Mouse (Mus musculus): ENCODE data around the gene Blm. TPM values are rescaled to one million over a fixed set of nuclear protein-coding genes. Genes with fewer than 3 reads are reported as not detected.

The Blm gene
- polyA plus RNA-seq, 1 experiment from 2014 or later, result 27.0 TPM

DNA sequence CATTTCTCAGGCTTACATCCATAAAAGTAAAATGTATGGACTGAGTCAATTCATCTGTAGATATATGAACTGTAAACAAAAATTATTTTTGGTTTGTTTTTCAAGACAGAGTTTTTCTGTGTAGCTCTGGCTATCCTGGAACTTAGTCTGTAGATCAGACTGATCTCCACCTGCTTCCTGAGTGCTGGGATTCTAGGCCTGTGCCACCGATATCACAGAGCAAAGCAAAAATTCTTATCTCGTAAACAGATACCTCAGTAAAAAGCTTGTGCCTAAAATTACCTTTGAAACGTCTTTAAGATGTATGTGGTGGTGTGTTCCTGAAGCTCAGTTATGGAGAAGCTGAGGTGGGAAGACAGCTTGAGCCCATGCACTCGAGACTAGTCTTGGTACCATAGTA is 47.7 kb downstream of the Blm start:
- Histone ChIP-seq H3K4me3 (no peak overlapping the region), H3K9me3 (no peaks in the 10 kb centered on the region), H3K9ac (no peak overlapping the region), H3K4me2 (replicated peaks) (no peak overlapping the region), H3K36me3 (peaks cover 5% of the 10 kb centered on the region), H3K27me3 (replicated peaks) (no peaks in the 10 kb centered on the region), H3K4me1 (no peaks in the 10 kb centered on the region), H3K27ac (no peak overlapping the region)
- WGBS, result 91% methylated on average over 4 of the region's 4 CpGs
- no peak for ATAC-seq (ENCODE audit: low FRiP score, low read depth)

- no peaks in the 10 kb centered on the region for H3K4me1 ChIP-seq
- no peak overlapping the region for H3K9ac ChIP-seq
- peaks cover 16% of the 10 kb centered on the region; the same call in 1 of the 2 replicates for H3K36me3 ChIP-seq
- H3K27me3 ChIP-seq (replicated peaks), result no peaks in the 10 kb centered on the region
- ATAC-seq (ENCODE audit: low FRiP score, low read depth), result no peak
- no peak overlapping the region for H3K27ac ChIP-seq
- no peaks in the 10 kb centered on the region for H3K9me3 ChIP-seq
- H3K4me2 ChIP-seq (replicated peaks), result no peak overlapping the region
- H3K4me3 ChIP-seq, result no peak overlapping the region
- WGBS, result 77% methylated on average over 7 of the region's 7 CpGs
Measured at GRCm38 (mm10) chr7:80480097-80480496, 54.8 kb downstream of the Blm start.

- Histone ChIP-seq H3K9me3 (no peaks in the 10 kb centered on the region), H3K4me2 (replicated peaks) (no peak overlapping the region), H3K4me3 (no peak overlapping the region), H3K27me3 (replicated peaks) (no peaks in the 10 kb centered on the region), H3K9ac (no peak overlapping the region), H3K27ac (no peak overlapping the region), H3K36me3 (peaks cover 17% of the 10 kb centered on the region), H3K4me1 (no peaks in the 10 kb centered on the region)
- WGBS, result 96% methylated on average over 7 of the region's 7 CpGs
- no peak for ATAC-seq (ENCODE audit: low FRiP score, low read depth)
Measured at GRCm38 (mm10) chr7:80473837-80474236, 61.1 kb downstream of the Blm start.

DNA sequence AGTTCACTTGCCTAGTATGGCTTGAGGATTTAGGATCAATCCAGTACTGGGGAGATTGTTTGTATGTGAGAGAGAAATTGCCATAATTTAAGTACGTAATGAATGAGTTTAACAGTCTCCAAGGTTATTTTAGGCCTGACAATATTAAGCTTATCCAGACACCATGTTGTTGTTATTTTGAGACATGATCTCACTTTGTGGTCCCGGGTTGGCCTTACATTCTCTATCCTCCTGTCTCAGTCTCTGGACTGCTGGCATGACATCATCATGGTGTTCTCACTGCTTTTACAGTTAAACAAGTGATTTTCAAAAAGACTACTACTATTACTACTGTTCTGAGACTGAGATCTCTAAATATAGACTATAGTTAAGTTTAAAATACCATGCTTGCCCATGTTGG is 66.1 kb downstream of the Blm start:
- Histone ChIP-seq H3K4me1 (no peaks in the 10 kb centered on the region), H3K36me3 (peaks cover 20% of the 10 kb centered on the region), H3K27ac (no peak overlapping the region), H3K4me2 (replicated peaks) (no peak overlapping the region), H3K27me3 (replicated peaks) (no peaks in the 10 kb centered on the region), H3K4me3 (no peak overlapping the region), H3K9ac (no peak overlapping the region), H3K9me3 (no peaks in the 10 kb centered on the region)
- ATAC-seq (ENCODE audit: low FRiP score, low read depth), result no peak
- 99% methylated on average over 2 of the region's 2 CpGs for WGBS

GRCm38 (mm10) chr7:80467334-80467733 is 67.6 kb downstream of the Blm start:
- H3K36me3 ChIP-seq, result peaks cover 14% of the 10 kb centered on the region
- H3K4me3 ChIP-seq, result no peak overlapping the region
- ATAC-seq (ENCODE audit: low FRiP score, low read depth), result no peak
- no peak overlapping the region for H3K9ac ChIP-seq
- no peaks in the 10 kb centered on the region for H3K27me3 ChIP-seq (replicated peaks)
- no peaks in the 10 kb centered on the region for H3K9me3 ChIP-seq
- H3K4me2 ChIP-seq (replicated peaks), result no peak overlapping the region
- H3K27ac ChIP-seq, result no peak overlapping the region
- 98% methylated on average over 2 of the region's 2 CpGs for WGBS
- H3K4me1 ChIP-seq, result no peaks in the 10 kb centered on the region

DNA sequence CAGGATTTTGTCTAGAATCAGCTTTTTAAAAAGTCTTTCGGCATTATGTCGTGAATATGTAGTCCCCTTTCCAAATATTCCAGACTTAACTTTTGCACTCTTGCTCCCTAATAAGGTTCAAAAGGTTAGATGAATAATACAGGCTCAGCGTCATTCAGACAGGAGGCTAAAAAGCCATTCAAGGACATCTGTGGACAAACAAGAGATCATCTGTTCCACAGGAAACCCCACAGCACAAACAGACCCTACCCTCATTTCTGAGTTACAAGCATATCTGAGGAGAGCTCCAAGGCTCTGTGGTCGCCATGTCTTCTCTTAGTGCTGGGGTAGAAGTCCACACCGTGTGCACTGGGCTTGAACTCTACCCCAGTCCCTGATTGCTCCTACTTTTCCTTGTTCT is 70.1 kb downstream of the Blm start:
- ATAC-seq (ENCODE audit: low FRiP score, low read depth), result no peak
- WGBS, result 80% methylated on average over 5 of the region's 5 CpGs
- Histone ChIP-seq H3K27ac (no peak overlapping the region), H3K4me3 (no peak overlapping the region), H3K9me3 (no peaks in the 10 kb centered on the region), H3K36me3 (peaks cover 18% of the 10 kb centered on the region; the same call in 1 of the 2 replicates), H3K9ac (no peak overlapping the region), H3K27me3 (replicated peaks) (no peaks in the 10 kb centered on the region), H3K4me2 (replicated peaks) (no peak overlapping the region), H3K4me1 (no peaks in the 10 kb centered on the region)

DNA sequence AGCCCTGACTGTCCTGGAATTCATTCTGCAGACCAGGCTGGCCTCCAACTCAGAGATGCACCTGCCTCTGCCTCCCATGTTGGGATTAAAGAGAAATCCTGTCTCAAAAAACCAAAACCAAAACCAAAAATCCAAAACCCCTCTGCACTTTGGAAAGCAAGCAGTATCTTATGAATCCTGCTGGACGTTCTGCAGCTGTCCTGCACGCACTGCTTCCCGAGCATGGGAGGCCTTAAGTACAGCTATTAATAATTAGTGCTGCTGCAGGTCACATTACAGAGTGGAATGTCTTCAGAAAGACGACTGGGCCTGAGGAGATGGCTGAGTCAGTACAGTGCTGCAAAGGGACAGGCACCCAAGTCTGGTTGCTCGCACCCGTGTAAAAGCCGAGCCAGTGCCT is 73.0 kb downstream of the Blm start:
- no peak for ATAC-seq (ENCODE audit: low FRiP score, low read depth)
- H3K4me1 ChIP-seq, result no peaks in the 10 kb centered on the region
- H3K27me3 ChIP-seq (replicated peaks), result no peaks in the 10 kb centered on the region
- no peak overlapping the region for H3K9ac ChIP-seq
- no peak overlapping the region for H3K4me2 ChIP-seq (replicated peaks)
- no peaks in the 10 kb centered on the region for H3K9me3 ChIP-seq
- WGBS, result 89% methylated on average over 7 of the region's 7 CpGs
- no peak overlapping the region for H3K27ac ChIP-seq
- peaks cover 34% of the 10 kb centered on the region; the same call in 1 of the 2 replicates for H3K36me3 ChIP-seq
- H3K4me3 ChIP-seq, result no peak overlapping the region

DNA sequence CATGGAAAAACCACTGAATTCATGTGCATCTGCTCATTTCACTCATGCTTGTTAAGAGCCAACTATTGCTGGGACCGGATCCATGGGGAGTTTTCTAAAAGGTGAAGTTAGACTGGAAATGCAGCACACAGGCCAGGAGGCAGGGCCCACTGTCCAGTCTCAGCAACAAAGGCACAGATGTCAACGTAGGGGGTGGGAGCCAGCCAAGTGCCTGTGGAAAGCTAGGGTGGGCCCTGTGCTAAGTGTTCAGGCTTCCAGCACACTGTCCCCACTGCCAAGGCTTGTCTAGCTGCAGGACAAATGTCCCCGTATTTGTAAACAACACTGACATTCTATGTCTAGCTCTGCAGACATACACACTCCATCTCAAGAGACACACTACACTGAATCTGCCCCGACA is 74.0 kb downstream of the Blm start:
- 94% methylated on average over 4 of the region's 4 CpGs for WGBS
- no peaks in the 10 kb centered on the region for H3K4me1 ChIP-seq
- H3K4me2 ChIP-seq (replicated peaks), result no peak overlapping the region
- H3K9me3 ChIP-seq, result no peaks in the 10 kb centered on the region
- H3K27me3 ChIP-seq (replicated peaks), result no peaks in the 10 kb centered on the region
- no peak overlapping the region for H3K27ac ChIP-seq
- ATAC-seq (ENCODE audit: low FRiP score, low read depth), result no peak
- peaks cover 35% of the 10 kb centered on the region; the same call in 1 of the 2 replicates for H3K36me3 ChIP-seq
- H3K4me3 ChIP-seq, result no peak overlapping the region
- H3K9ac ChIP-seq, result no peak overlapping the region

DNA sequence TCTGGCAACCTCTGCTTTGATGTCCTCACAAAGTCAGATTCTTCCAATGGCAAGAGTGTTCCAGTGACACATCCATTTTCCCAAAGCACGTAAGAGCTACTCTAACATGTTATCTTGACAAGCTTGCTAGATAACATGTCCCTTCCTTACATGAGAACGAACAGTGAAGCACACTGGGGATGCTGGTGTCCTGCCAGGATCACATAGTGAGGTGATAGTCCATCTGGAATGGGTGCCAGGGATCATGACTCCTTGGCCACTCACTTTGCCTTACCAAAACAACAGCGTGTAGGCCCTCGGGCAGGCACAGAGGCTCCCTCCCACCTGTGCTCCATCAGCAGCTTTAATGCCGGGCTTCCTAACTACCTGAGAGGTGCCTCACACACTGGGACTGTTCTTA is 74.7 kb downstream of the Blm start:
- H3K9me3 ChIP-seq, result no peaks in the 10 kb centered on the region

GRCm38 (mm10) chr7:80457831-80458343 is 77.0 kb downstream of the Blm start:
- Histone ChIP-seq H3K36me3 (peaks cover 47% of the 10 kb centered on the region), H3K27me3 (replicated peaks) (no peaks in the 10 kb centered on the region), H3K27ac (no peak overlapping the region), H3K4me3 (no peak overlapping the region), H3K9me3 (no peaks in the 10 kb centered on the region), H3K4me1 (no peaks in the 10 kb centered on the region), H3K4me2 (replicated peaks) (no peak overlapping the region), H3K9ac (no peak overlapping the region)
- 90% methylated on average over 3 of the region's 3 CpGs for WGBS
- ATAC-seq (ENCODE audit: low FRiP score, low read depth), result no peak

More for the DNA sequence above, 74.7 kb downstream of the Blm start:
- no peak overlapping the region for H3K27ac ChIP-seq
- H3K36me3 ChIP-seq, result peaks cover 34% of the 10 kb centered on the region; the same call in 1 of the 2 replicates
- H3K4me3 ChIP-seq, result no peak overlapping the region
- no peaks in the 10 kb centered on the region for H3K4me1 ChIP-seq
- H3K4me2 ChIP-seq (replicated peaks), result no peak overlapping the region
- 92% methylated on average over 5 of the region's 5 CpGs for WGBS
- no peak overlapping the region for H3K9ac ChIP-seq
- H3K27me3 ChIP-seq (replicated peaks), result no peaks in the 10 kb centered on the region
- no peak for ATAC-seq (ENCODE audit: low FRiP score, low read depth)

GRCm38 (mm10) chr7:80457241-80457640 is 77.7 kb downstream of the Blm start:
- Histone ChIP-seq H3K4me1 (no peaks in the 10 kb centered on the region), H3K36me3 (peaks cover 50% of the 10 kb centered on the region), H3K4me2 (replicated peaks) (no peak overlapping the region), H3K27ac (no peak overlapping the region), H3K9ac (no peak overlapping the region), H3K9me3 (no peaks in the 10 kb centered on the region), H3K27me3 (replicated peaks) (no peaks in the 10 kb centered on the region), H3K4me3 (no peak overlapping the region)
- WGBS, result 90% methylated on average over 6 of the region's 6 CpGs
- no peak for ATAC-seq (ENCODE audit: low FRiP score, low read depth)

- Histone ChIP-seq H3K27ac (no peak overlapping the region), H3K4me2 (replicated peaks) (no peak overlapping the region), H3K4me3 (no peak overlapping the region), H3K27me3 (replicated peaks) (no peaks in the 10 kb centered on the region), H3K36me3 (peaks cover 54% of the 10 kb centered on the region), H3K9me3 (no peaks in the 10 kb centered on the region), H3K4me1 (no peaks in the 10 kb centered on the region), H3K9ac (no peak overlapping the region)
- ATAC-seq (ENCODE audit: low FRiP score, low read depth), result no peak
- 89% methylated on average over 6 of the region's 6 CpGs for WGBS
Measured at GRCm38 (mm10) chr7:80456327-80456726, 78.6 kb downstream of the Blm start.

GRCm38 (mm10) chr7:80455505-80456160 is 79.3 kb downstream of the Blm start:
- Histone ChIP-seq H3K9ac (no peak overlapping the region), H3K4me3 (no peak overlapping the region), H3K27ac (no peak overlapping the region), H3K4me2 (replicated peaks) (no peak overlapping the region), H3K9me3 (no peaks in the 10 kb centered on the region), H3K27me3 (replicated peaks) (no peaks in the 10 kb centered on the region), H3K36me3 (peaks cover 54% of the 10 kb centered on the region), H3K4me1 (no peaks in the 10 kb centered on the region)
- WGBS, result 82% methylated on average over 4 of the region's 4 CpGs
- no peak for ATAC-seq (ENCODE audit: low FRiP score, low read depth)

Measured in neural tube, embryonic 12.5 days (tissue).